Mouse (Mus musculus) ES-E14 (cell line): ENCODE results near the gene Slc35f5.

ENCODE experiments used
- MAFK ChIP-seq: IDR thresholded peaks from 2 replicates; pipeline ENCODE4 v1.6.1; 2014; ENCODE audit warnings: mild to moderate bottlenecking, low read depth, low read length, inconsistent platforms; ENCODE audit not compliant: insufficient read depth
- ZC3H11A ChIP-seq: IDR thresholded peaks from 2 replicates; pipeline ENCODE4 v1.6.1; 2012; ENCODE audit warnings: low read depth, mild to moderate bottlenecking, inconsistent platforms, low read length, borderline replicate concordance

DNA sequence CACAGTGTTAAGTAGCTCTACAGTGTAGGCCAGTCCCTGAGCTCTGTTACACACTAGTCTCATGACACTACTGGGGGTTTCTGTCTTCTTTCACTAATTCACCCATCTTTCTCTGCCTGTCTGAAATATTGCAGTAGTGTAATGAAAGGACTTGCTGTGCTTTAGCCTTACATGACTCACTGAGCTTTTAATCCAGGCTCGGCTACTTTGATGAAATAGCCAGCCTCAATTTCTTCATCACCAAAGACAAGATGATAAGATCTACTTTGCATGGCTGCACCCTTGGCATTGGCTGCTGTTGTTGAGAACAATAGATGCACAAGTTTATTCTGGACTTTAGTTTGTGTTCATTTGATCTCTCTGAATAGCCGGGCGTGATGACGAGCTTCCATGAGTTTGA lies 7.7 kb downstream of the Slc35f5 start:
- TF ChIP-seq ZC3H11A (no peak), MAFK (no peak)
